Mouse (Mus musculus) spleen, adult 2 months (tissue): Measurements from ENCODE around the gene Ing3.

Experiments
- CTCF ChIP-seq: fragments of 200-500 bp; IDR thresholded peaks from 2 replicates; pipeline ENCODE4 v1.5.1; 2011; ENCODE audit warnings: mild to moderate bottlenecking, inconsistent platforms; ENCODE audit not compliant: insufficient read depth, insufficient read length, insufficient replicate concordance; ENCODE audit errors: extremely low read depth
- POLR2A ChIP-seq: fragments of 200-500 bp; IDR thresholded peaks from 2 replicates; pipeline ENCODE4 v1.6.1; 2011; ENCODE audit warnings: low read depth, low read length, inconsistent platforms

- TF ChIP-seq CTCF, result no peak
- TF ChIP-seq POLR2A, result no peak
Observed at GRCm38 (mm10) chr6:22013394-22013793, 64.0 kb downstream of the Ing3 start.
